Comparison of ENCODE assay signal across 39 mouse cellular contexts in genomic region chr1:106933658-106934057, GRCm38 (mm10). TPM values are rescaled to one million over a fixed set of nuclear protein-coding genes. Genes with fewer than 3 reads are reported as not detected.
A peak's percentile ranks its signal among the peaks of the same experiment; 100 is the strongest.
DNase-seq lines count a peak whose midpoint lies in the region; ATAC-seq and TF ChIP-seq lines count a peak whose summit lies in the region.
"Had no signal": no experiment of that assay in that cellular context is flagged by ENCODE, and none has a peak within 500 bp of the region (broad histone marks: within the 10 kb centered on the region; RNA-seq: fewer than 3 reads in every experiment).

No protein-coding gene starts in this region.

- TF ChIP-seq CTCF in heart, adult 2 months (IDR thresholded peaks at IDR 0.05) = no peak
- no peak for TF ChIP-seq CTCF in MEL (IDR thresholded peaks at IDR 0.05 in 2 of 3, conservative IDR thresholded peaks at IDR 0.05 in 1 of 3; ENCODE audit: control insufficient read depth in 1 of 3, insufficient read depth in 1 of 3, low read depth in 2 of 3, low read length in 3 of 3, poor library complexity in 1 of 3, severe bottlenecking in 1 of 3)

- H3K4me3 ChIP-seq in heart, adult 2 months = no peak overlapping the region
- H3K4me3 ChIP-seq in MEL (ENCODE audit: control insufficient read depth in 1 of 2, insufficient read depth in 1 of 2, low read depth in 2 of 2, low read length in 2 of 2) = no peak overlapping the region
- no peak overlapping the region for H3K4me3 ChIP-seq in limb, embryonic 10.5 days
- H3K4me3 ChIP-seq: embryonic facial prominence, embryonic 12.5 days; forebrain, embryonic 15.5 days; heart, embryonic 13.5 days; layer of hippocampus, adult 2 months; limb, embryonic 15.5 days; liver, embryonic 15.5 days; stomach, embryonic 15.5 days had no signal

- peak; percentile 21 for DNase-seq in heart, adult 8-10 months (ENCODE audit: low spot score)
- DNase-seq in heart, adult 2 months = no peak
- DNase-seq in MEL (ENCODE audit: low read depth, low spot score) = peak; percentile 34
- peak; percentile 6 for DNase-seq in skeletal muscle tissue, adult 2 months (ENCODE audit: low read depth, low spot score)
- no peak for DNase-seq in retina, embryonic 14.5 days (ENCODE audit: low spot score)
- no peak for DNase-seq in limb, embryonic 10.5 days (ENCODE audit: low spot score)
- DNase-seq: adrenal gland, adult 2 months; cerebellum, adult 11 months; cerebellum, adult 9-10 months; cerebellum, postnatal 36 days; embryo, embryonic 11 days; heart, postnatal 10 days; kidney, adult 2 months; kidney, postnatal 36 days; left cerebral cortex, postnatal 4 days; lung, embryonic 14.5 days; midbrain, embryonic 14.5 days; retina, postnatal 1 day; right cerebral cortex, postnatal 14 days; thymus, postnatal 14 days had no signal

- H3K79me2 ChIP-seq in heart, adult 2 months (replicated peaks; ENCODE audit: control insufficient read depth, insufficient read depth, low read length) = no peaks in the 10 kb centered on the region
- H3K79me2 ChIP-seq in MEL (ENCODE audit: control insufficient read depth, insufficient read depth, low read length, poor library complexity) = no peaks in the 10 kb centered on the region

- H3K9ac ChIP-seq in heart, adult 2 months (ENCODE audit: low read depth, low read length) = no peak overlapping the region
- H3K9ac ChIP-seq in MEL (ENCODE audit: control insufficient read depth, low read depth, low read length, poor library complexity, severe bottlenecking) = no peak overlapping the region
- H3K9ac ChIP-seq: embryonic facial prominence, embryonic 12.5 days; forebrain, embryonic 15.5 days; heart, embryonic 13.5 days; limb, embryonic 15.5 days; liver, embryonic 15.5 days; lung, embryonic 14.5 days; stomach, embryonic 15.5 days had no signal

- TF ChIP-seq POLR2A in heart, adult 2 months (IDR thresholded peaks at IDR 0.05; ENCODE audit: insufficient read depth, low read depth, low read length) = no peak
- no peak for TF ChIP-seq POLR2A in MEL (IDR thresholded peaks at IDR 0.05; ENCODE audit: control insufficient read depth in 1 of 2, insufficient read depth in 1 of 2, low read depth in 1 of 2, low read length in 2 of 2, poor library complexity in 1 of 2)

- H3K4me1 ChIP-seq in heart, adult 2 months (ENCODE audit: control insufficient read depth, insufficient read depth, low read length) = no peaks in the 10 kb centered on the region
- H3K4me1 ChIP-seq in MEL (ENCODE audit: control insufficient read depth in 1 of 2, insufficient read depth in 2 of 2, low read length in 2 of 2) = peaks cover 0 to 5% of the 10 kb centered on the region in 2 experiments; a peak in 3 of 4 replicates
- H3K4me1 ChIP-seq in limb, embryonic 10.5 days = no peaks in the 10 kb centered on the region
- H3K4me1 ChIP-seq: embryonic facial prominence, embryonic 12.5 days; forebrain, embryonic 15.5 days; heart, embryonic 13.5 days; limb, embryonic 15.5 days; liver, embryonic 15.5 days; stomach, embryonic 15.5 days had no signal

- ATAC-seq in granulocyte monocyte progenitor cell, adult 5-6 weeks (replicated peaks; ENCODE audit: poor library complexity, severe bottlenecking) = peak; percentile 86
- ATAC-seq: forebrain, embryonic 15.5 days; hindbrain, embryonic 16.5 days had no signal

- H3K9me3 ChIP-seq in MEL (replicated peaks; ENCODE audit: insufficient read depth, low read length) = no peaks in the 10 kb centered on the region
- H3K9me3 ChIP-seq in limb, embryonic 10.5 days (replicated peaks) = no peaks in the 10 kb centered on the region
- H3K9me3 ChIP-seq: embryonic facial prominence, embryonic 12.5 days; forebrain, embryonic 15.5 days; heart, embryonic 13.5 days; limb, embryonic 15.5 days; liver, embryonic 15.5 days; stomach, embryonic 15.5 days had no signal

- TF ChIP-seq EP300 in heart, adult 2 months (IDR thresholded peaks at IDR 0.05; ENCODE audit: insufficient read depth, low read depth, low read length) = no peak
- no peak for TF ChIP-seq EP300 in MEL (IDR thresholded peaks at IDR 0.05; ENCODE audit: low read depth in 1 of 2, low read length in 2 of 2)

- no peaks in the 10 kb centered on the region for H3K36me3 ChIP-seq in heart, adult 2 months (ENCODE audit: control insufficient read depth, insufficient read depth, low read length)
- H3K36me3 ChIP-seq in MEL (ENCODE audit: control insufficient read depth in 1 of 2, insufficient read depth in 2 of 2, low read length in 2 of 2) = peaks cover 0 to 2% of the 10 kb centered on the region in 2 experiments; a peak in 2 of 4 replicates
- no peaks in the 10 kb centered on the region for H3K36me3 ChIP-seq in limb, embryonic 10.5 days
- H3K36me3 ChIP-seq: embryonic facial prominence, embryonic 12.5 days; forebrain, embryonic 15.5 days; heart, embryonic 13.5 days; limb, embryonic 15.5 days; liver, embryonic 15.5 days; stomach, embryonic 15.5 days had no signal

- H3K27me3 ChIP-seq in heart, adult 2 months (ENCODE audit: control insufficient read depth, insufficient read depth, low read length) = no peaks in the 10 kb centered on the region
- H3K27me3 ChIP-seq in MEL (ENCODE audit: control insufficient read depth in 1 of 2, insufficient read depth in 2 of 2, low read length in 2 of 2) = no peaks in the 10 kb centered on the region; a peak in 2 of 4 replicates
- H3K27me3 ChIP-seq in limb, embryonic 10.5 days (ENCODE audit: low read depth, poor library complexity, severe bottlenecking) = no peaks in the 10 kb centered on the region
- H3K27me3 ChIP-seq: embryonic facial prominence, embryonic 12.5 days; forebrain, embryonic 15.5 days; heart, embryonic 13.5 days; limb, embryonic 15.5 days; liver, embryonic 15.5 days; stomach, embryonic 15.5 days had no signal

- intact Hi-C loops in heart, adult 2 months (cut with DNase I) = no loop called here

- H3K27ac ChIP-seq in heart, adult 2 months = no peak overlapping the region
- no peak overlapping the region for H3K27ac ChIP-seq in MEL (ENCODE audit: control insufficient read depth, low read depth, low read length)
- H3K27ac ChIP-seq in limb, embryonic 10.5 days = no peak overlapping the region
- H3K27ac ChIP-seq: embryonic facial prominence, embryonic 12.5 days; forebrain, embryonic 15.5 days; heart, embryonic 13.5 days; layer of hippocampus, adult 2 months; limb, embryonic 15.5 days; liver, embryonic 15.5 days; stomach, embryonic 15.5 days had no signal

- no peak for TF ChIP-seq RAD21 in MEL (IDR thresholded peaks at IDR 0.05; ENCODE audit: low read depth, low read length)

TF ChIP-seq in MEL, 35 proteins besides CTCF, POLR2A, EP300 and RAD21:
- TF ChIP-seq UBTF (IDR thresholded peaks at IDR 0.05; ENCODE audit: borderline replicate concordance, insufficient read depth, low read depth, low read length) = no peak
- no peak for TF ChIP-seq GATA1 (IDR thresholded peaks at IDR 0.05; ENCODE audit: low read depth, low read length)
- no peak for TF ChIP-seq ELF1 (IDR thresholded peaks at IDR 0.05; ENCODE audit: low read depth, low read length)
- no peak for TF ChIP-seq ZKSCAN1 (IDR thresholded peaks at IDR 0.05; ENCODE audit: low read depth, low read length)
- no peak for TF ChIP-seq RCOR1 (IDR thresholded peaks at IDR 0.05; ENCODE audit: low read depth, low read length)
- TF ChIP-seq MYC (IDR thresholded peaks at IDR 0.05; ENCODE audit: low read depth, low read length) = no peak
- no peak for TF ChIP-seq MYB (IDR thresholded peaks at IDR 0.05; ENCODE audit: low read depth, low read length)
- TF ChIP-seq KAT2A (conservative IDR thresholded peaks at IDR 0.05; ENCODE audit: low read depth, low read length) = no peak
- TF ChIP-seq E2F4 (IDR thresholded peaks at IDR 0.05; ENCODE audit: borderline replicate concordance, low read depth, low read length) = no peak
- TF ChIP-seq JUND (IDR thresholded peaks at IDR 0.05; ENCODE audit: low read depth, low read length) = no peak
- no peak for TF ChIP-seq MXI1 (IDR thresholded peaks at IDR 0.05; ENCODE audit: low read depth, low read length)
- no peak for TF ChIP-seq TCF12 (IDR thresholded peaks at IDR 0.05; ENCODE audit: low read depth, low read length)

RNA-seq across cellular contexts. Expression of gene Serpinb12, which starts 0.6 kb away (rescaled TPM):
- not detected for total RNA-seq in heart, adult 8-10 months (2022)
- total RNA-seq in heart, adult 2 months (2021) = not detected
- polyA plus RNA-seq in heart, adult 2 months (2012; rRNA removed) = not detected in 2 replicates
- not detected in 2 replicates for total RNA-seq in MEL (2012; rRNA removed)
- not detected for polyA plus RNA-seq in MEL (2012; ENCODE audit: insufficient read depth in 1 of 2, insufficient read length in 2 of 2, low read depth in 1 of 2, low replicate concordance in 2 of 2, missing spikeins in 1 of 2)
- not detected in 2 replicates for total RNA-seq in granulocyte monocyte progenitor cell, adult 5-6 weeks (2014; fragmentation: Nextera tagmentation)
- total RNA-seq in granulocyte monocyte progenitor cell, adult 5-6 weeks (2017) = 0.21 TPM in 1 of 2 replicates, not detected in the other
- polyA plus RNA-seq in limb, embryonic 10.5 days (2016; fragmentation: Nextera tagmentation; extraction: Ambion mirVana) = not detected in 2 replicates
- total RNA-seq: adrenal gland, adult 2 months; adrenal gland, postnatal 4 days; gastrocnemius, adult 8-10 months; heart, postnatal 10 days; layer of hippocampus, adult 2 months; layer of hippocampus, postnatal 14 days; left cerebral cortex, postnatal 4 days; monocyte, adult 5-6 weeks had no signal
- polyA plus RNA-seq: adrenal gland, adult 2 months; embryonic facial prominence, embryonic 12.5 days; forebrain, embryonic 15.5 days; frontal cortex, adult 2 months; hindbrain, embryonic 11.5 days; intestine, embryonic 14.5 days; kidney, embryonic 16.5 days; liver, embryonic 15.5 days; midbrain, embryonic 14.5 days had no signal

RNA-seq across cellular contexts. Expression of gene Serpinb13, which starts 47.1 kb away (rescaled TPM):
- total RNA-seq in heart, adult 8-10 months (2022) = not detected
- not detected for total RNA-seq in heart, adult 2 months (2021)
- polyA plus RNA-seq in heart, adult 2 months (2012; rRNA removed) = not detected in 2 replicates
- total RNA-seq in MEL (2012; rRNA removed) = not detected in 2 replicates
- not detected for polyA plus RNA-seq in MEL (2012; ENCODE audit: insufficient read depth in 1 of 2, insufficient read length in 2 of 2, low read depth in 1 of 2, low replicate concordance in 2 of 2, missing spikeins in 1 of 2)
- total RNA-seq in granulocyte monocyte progenitor cell, adult 5-6 weeks (2014; fragmentation: Nextera tagmentation) = not detected in 2 replicates
- not detected in 2 replicates for total RNA-seq in granulocyte monocyte progenitor cell, adult 5-6 weeks (2017)
- polyA plus RNA-seq in limb, embryonic 10.5 days (2016; fragmentation: Nextera tagmentation; extraction: Ambion mirVana) = not detected in 2 replicates
- total RNA-seq: adrenal gland, adult 2 months; adrenal gland, postnatal 4 days; gastrocnemius, adult 8-10 months; gastrocnemius, postnatal 4 days; heart, postnatal 10 days; layer of hippocampus, adult 2 months; layer of hippocampus, postnatal 14 days; left cerebral cortex, postnatal 4 days; monocyte, adult 5-6 weeks had no signal
- polyA plus RNA-seq: adrenal gland, adult 2 months; embryonic facial prominence, embryonic 12.5 days; forebrain, embryonic 15.5 days; frontal cortex, adult 2 months; heart, embryonic 13.5 days; hindbrain, embryonic 11.5 days; hindbrain, embryonic 16.5 days; intestine, embryonic 14.5 days; kidney, adult 2 months; kidney, embryonic 16.5 days; liver, embryonic 15.5 days; lung, embryonic 14.5 days; midbrain, embryonic 14.5 days; neural tube, embryonic 14.5 days; stomach, embryonic 15.5 days had no signal

Comparison
In these comparisons a context has a peak if more than half of its experiments do, and no peak if none do; other contexts are left out.
1. DNase-seq: peak in heart, adult 8-10 months (single experiment), MEL (single experiment) and skeletal muscle tissue, adult 2 months (single experiment); none in heart, adult 2 months (0 of 2), retina, embryonic 14.5 days (single experiment) and limb, embryonic 10.5 days (single experiment).